Mouse (Mus musculus): Measurements from ENCODE around the gene Nfkb2. TPM values are rescaled to one million over a fixed set of nuclear protein-coding genes. Genes with fewer than 3 reads are reported as not detected.

Gene Nfkb2
- polyA plus RNA-seq, 1 experiment from 2014 or later, result 9.2 TPM

- peak overlapping the region; percentile 61 for H3K4me2 ChIP-seq (ENCODE audit: low read length)
- H3K27ac ChIP-seq (ENCODE audit: low read depth), result peak overlapping the region; percentile 90
- DNase-seq (ENCODE audit: low spot score) (no peak), ATAC-seq (replicated peaks; ENCODE audit: low FRiP score, low TSS enrichment, low read depth) (peak; percentile 17; the same call in 1 of the 2 replicates)
- peak overlapping the region; percentile 66 for H3K4me3 ChIP-seq (ENCODE audit: low read depth, low read length)
- H3K9ac ChIP-seq (ENCODE audit: low read length), result peak overlapping the region; percentile 76
- H3K36me3 ChIP-seq (ENCODE audit: control insufficient read depth, insufficient read depth, low read length), result peaks cover 2% of the 10 kb centered on the region; the same call in 1 of the 2 replicates
- no peaks in the 10 kb centered on the region for H3K9me3 ChIP-seq (ENCODE audit: control insufficient read depth, low read length)
- H3K4me1 ChIP-seq (replicated peaks; ENCODE audit: control insufficient read depth, insufficient read depth, low read length), result peaks cover 59% of the 10 kb centered on the region
- under 1% methylated on average over 35 of the region's 42 CpGs for WGBS
- peaks cover 45% of the 10 kb centered on the region for H3K27me3 ChIP-seq (replicated peaks; ENCODE audit: control insufficient read depth, insufficient read depth, low read length)
Measured at GRCm38 (mm10) chr19:46318031-46318471, 13.9 kb downstream of the Nfkb2 start.

DNA sequence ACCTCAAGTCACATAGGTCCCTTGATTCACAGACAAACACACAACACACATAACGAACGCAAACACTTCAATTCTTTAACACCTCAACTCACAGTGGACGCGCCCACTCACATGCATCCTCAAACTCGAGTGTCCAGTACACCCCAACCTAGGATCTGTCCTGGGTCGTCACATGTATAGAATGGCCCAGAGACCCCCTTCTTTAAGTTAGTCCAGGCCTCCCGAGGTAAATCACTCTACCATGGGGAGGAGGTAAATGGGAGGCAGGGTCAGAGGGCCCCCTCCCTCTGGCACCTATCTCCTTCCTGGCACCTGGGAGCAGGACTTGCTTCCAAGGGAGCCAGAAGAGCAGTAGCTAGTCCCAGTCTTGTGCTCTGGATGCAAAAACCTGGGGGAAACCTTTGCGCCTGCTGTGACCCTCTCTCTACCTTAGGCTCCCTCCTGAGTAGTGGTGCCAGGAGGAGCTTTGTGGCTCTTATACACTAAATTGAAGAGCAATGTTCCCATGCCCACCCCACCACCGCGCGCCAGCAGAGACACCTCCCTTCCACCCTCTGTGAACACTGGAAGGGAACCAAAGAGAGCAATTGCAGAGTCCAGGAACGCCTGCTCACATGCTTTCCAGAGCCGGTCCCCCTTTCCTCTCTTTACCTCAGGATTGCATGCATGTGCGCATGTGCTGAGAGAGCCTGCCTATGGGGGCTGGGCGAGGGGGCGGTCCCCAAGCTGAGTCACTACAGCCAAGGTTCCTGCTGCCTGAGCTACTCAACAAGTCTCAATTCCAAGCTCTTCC lies 14.7 kb downstream of the Nfkb2 start:
- Histone ChIP-seq H3K36me3 (ENCODE audit: control insufficient read depth, insufficient read depth, low read length) (no peaks in the 10 kb centered on the region), H3K27me3 (replicated peaks; ENCODE audit: control insufficient read depth, insufficient read depth, low read length) (peaks cover 52% of the 10 kb centered on the region), H3K4me1 (replicated peaks; ENCODE audit: control insufficient read depth, insufficient read depth, low read length) (peaks cover 59% of the 10 kb centered on the region), H3K4me2 (ENCODE audit: low read length) (peak overlapping the region; percentile 61), H3K9me3 (ENCODE audit: control insufficient read depth, low read length) (no peaks in the 10 kb centered on the region), H3K4me3 (ENCODE audit: low read depth, low read length) (peak overlapping the region; percentile 66), H3K9ac (ENCODE audit: low read length) (peak overlapping the region; percentile 16; the same call in 1 of the 2 replicates), H3K27ac (ENCODE audit: low read depth) (peak overlapping the region; percentile 90)
- WGBS, result 13% methylated on average over 16 of the region's 16 CpGs
- DNase-seq (ENCODE audit: low spot score) (peak; percentile 77), ATAC-seq (replicated peaks; ENCODE audit: low FRiP score, low TSS enrichment, low read depth) (no peak)

- H3K4me3 ChIP-seq (ENCODE audit: low read depth, low read length), result no peak overlapping the region
- ATAC-seq (replicated peaks; ENCODE audit: low FRiP score, low TSS enrichment, low read depth), result no peak
- H3K27me3 ChIP-seq (replicated peaks; ENCODE audit: control insufficient read depth, insufficient read depth, low read length), result peaks cover 59% of the 10 kb centered on the region
- no peak for DNase-seq (ENCODE audit: low spot score)
- H3K9ac ChIP-seq (ENCODE audit: low read length), result no peak overlapping the region
- no peak overlapping the region for H3K27ac ChIP-seq (ENCODE audit: low read depth)
- H3K36me3 ChIP-seq (ENCODE audit: control insufficient read depth, insufficient read depth, low read length), result no peaks in the 10 kb centered on the region
- no peak overlapping the region for H3K4me2 ChIP-seq (ENCODE audit: low read length)
- H3K4me1 ChIP-seq (replicated peaks; ENCODE audit: control insufficient read depth, insufficient read depth, low read length), result peaks cover 45% of the 10 kb centered on the region
- H3K9me3 ChIP-seq (ENCODE audit: control insufficient read depth, low read length), result no peaks in the 10 kb centered on the region
- WGBS, result 77% methylated on average over 8 of the region's 8 CpGs
Measured at GRCm38 (mm10) chr19:46320076-46320785, 16.1 kb downstream of the Nfkb2 start.

DNA sequence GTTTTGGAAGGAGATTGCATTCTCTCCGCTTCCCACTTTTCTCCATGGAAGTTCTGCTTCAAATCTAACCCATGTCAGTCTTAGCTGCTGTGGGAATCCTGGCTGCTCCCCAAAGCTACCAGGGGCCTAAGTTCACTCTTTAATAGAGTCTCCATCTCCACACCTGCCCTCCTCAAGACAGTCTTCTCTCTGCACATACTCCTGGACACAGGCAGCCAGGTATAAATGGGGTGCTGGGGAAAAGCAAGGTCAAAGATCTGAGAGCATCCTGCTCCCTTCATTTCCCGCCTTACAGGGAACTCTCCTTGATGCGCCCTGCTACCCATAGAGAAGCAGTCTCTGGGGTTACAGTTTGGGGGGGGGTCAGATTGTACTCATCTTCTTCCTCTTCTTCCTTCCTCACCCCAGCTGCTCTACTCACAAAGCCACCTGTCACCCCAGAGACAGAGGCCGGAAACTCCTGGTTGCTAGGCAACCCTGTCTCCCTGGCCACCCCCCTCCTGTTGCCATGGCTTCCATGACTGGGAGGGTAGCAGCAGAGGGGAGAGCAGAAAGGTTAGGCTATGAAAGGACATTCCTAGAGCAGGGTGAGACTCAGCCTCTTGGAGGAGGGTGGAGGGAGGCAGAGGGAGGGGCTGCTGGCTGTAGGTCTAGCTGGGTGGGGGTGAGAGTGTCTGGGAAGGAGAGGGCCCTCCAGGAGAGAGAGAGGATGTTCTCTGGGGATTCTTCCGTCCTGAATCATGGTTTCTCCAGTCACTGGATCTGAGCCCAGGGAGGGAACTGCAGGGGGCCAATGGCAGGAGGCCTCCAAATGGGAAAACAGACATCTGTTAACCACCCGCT lies 17.2 kb downstream of the Nfkb2 start:
- H3K4me3 ChIP-seq (ENCODE audit: low read depth, low read length), result no peak overlapping the region
- peak; percentile 70 for DNase-seq (ENCODE audit: low spot score)
- 0 out of 2 replicates have a peak overlapping the region, but pooled peaks have one; percentile 0 for H3K27ac ChIP-seq (ENCODE audit: low read depth)
- no peak overlapping the region for H3K4me2 ChIP-seq (ENCODE audit: low read length)
- peaks cover 68% of the 10 kb centered on the region for H3K27me3 ChIP-seq (replicated peaks; ENCODE audit: control insufficient read depth, insufficient read depth, low read length)
- H3K36me3 ChIP-seq (ENCODE audit: control insufficient read depth, insufficient read depth, low read length), result no peaks in the 10 kb centered on the region
- H3K4me1 ChIP-seq (replicated peaks; ENCODE audit: control insufficient read depth, insufficient read depth, low read length), result peaks cover 38% of the 10 kb centered on the region
- no peaks in the 10 kb centered on the region for H3K9me3 ChIP-seq (ENCODE audit: control insufficient read depth, low read length)
- peak; percentile 14; the same call in 1 of the 2 replicates for ATAC-seq (replicated peaks; ENCODE audit: low FRiP score, low TSS enrichment, low read depth)
- no peak overlapping the region for H3K9ac ChIP-seq (ENCODE audit: low read length)
- 26% methylated on average over 6 of the region's 6 CpGs for WGBS

GRCm38 (mm10) chr19:46322144-46322995 lies 18.2 kb downstream of the Nfkb2 start:
- Histone ChIP-seq H3K4me1 (replicated peaks; ENCODE audit: control insufficient read depth, insufficient read depth, low read length) (peaks cover 41% of the 10 kb centered on the region), H3K9ac (ENCODE audit: low read length) (no peak overlapping the region), H3K4me3 (ENCODE audit: low read depth, low read length) (no peak overlapping the region), H3K36me3 (ENCODE audit: control insufficient read depth, insufficient read depth, low read length) (no peaks in the 10 kb centered on the region), H3K27me3 (replicated peaks; ENCODE audit: control insufficient read depth, insufficient read depth, low read length) (peaks cover 64% of the 10 kb centered on the region), H3K9me3 (ENCODE audit: control insufficient read depth, low read length) (no peaks in the 10 kb centered on the region), H3K27ac (ENCODE audit: low read depth) (no peak overlapping the region), H3K4me2 (ENCODE audit: low read length) (no peak overlapping the region)
- WGBS, result 53% methylated on average over 11 of the region's 11 CpGs
- no peak for DNase-seq (ENCODE audit: low spot score)
- ATAC-seq (replicated peaks; ENCODE audit: low FRiP score, low TSS enrichment, low read depth), result no peak

DNA sequence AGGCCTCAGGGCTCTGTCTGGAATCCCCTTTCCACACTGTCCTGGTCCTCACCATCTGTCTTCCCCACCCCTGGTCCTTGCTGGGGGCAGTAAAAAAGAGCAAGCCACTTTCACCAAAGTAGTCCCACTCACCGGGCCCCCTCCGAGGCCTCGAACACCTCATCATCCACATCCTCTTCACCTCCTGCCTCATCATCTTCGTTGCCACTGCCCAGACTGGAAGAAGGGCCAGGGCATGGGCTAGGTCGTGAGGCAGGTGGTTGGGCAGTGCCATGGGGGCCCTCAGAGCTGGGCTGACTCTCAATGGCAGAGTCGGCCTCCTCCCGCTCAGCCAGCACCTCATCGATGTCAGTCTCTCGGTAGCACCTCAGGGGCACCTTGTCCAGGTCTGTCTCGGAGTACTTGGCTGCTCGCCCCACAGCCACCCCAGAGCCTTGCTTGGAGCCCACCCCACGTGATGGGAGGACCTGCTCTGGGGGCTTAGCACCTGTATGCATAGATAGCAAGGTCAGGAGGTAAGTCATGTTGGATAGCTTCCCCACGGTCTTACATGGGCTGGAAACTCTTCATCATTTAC lies 19.0 kb downstream of the Nfkb2 start:
- H3K9ac ChIP-seq (ENCODE audit: low read length), result no peak overlapping the region
- 71% methylated on average over 13 of the region's 13 CpGs for WGBS
- H3K4me1 ChIP-seq (replicated peaks; ENCODE audit: control insufficient read depth, insufficient read depth, low read length), result peaks cover 41% of the 10 kb centered on the region
- H3K4me2 ChIP-seq (ENCODE audit: low read length), result no peak overlapping the region
- DNase-seq (ENCODE audit: low spot score) (no peak), ATAC-seq (replicated peaks; ENCODE audit: low FRiP score, low TSS enrichment, low read depth) (no peak)
- no peaks in the 10 kb centered on the region for H3K9me3 ChIP-seq (ENCODE audit: control insufficient read depth, low read length)
- H3K27ac ChIP-seq (ENCODE audit: low read depth), result no peak overlapping the region
- H3K27me3 ChIP-seq (replicated peaks; ENCODE audit: control insufficient read depth, insufficient read depth, low read length), result peaks cover 58% of the 10 kb centered on the region
- H3K4me3 ChIP-seq (ENCODE audit: low read depth, low read length), result no peak overlapping the region
- no peaks in the 10 kb centered on the region for H3K36me3 ChIP-seq (ENCODE audit: control insufficient read depth, insufficient read depth, low read length)

GRCm38 (mm10) chr19:46323716-46324115 lies 19.6 kb downstream of the Nfkb2 start:
- Histone ChIP-seq H3K9ac (ENCODE audit: low read length) (no peak overlapping the region), H3K4me2 (ENCODE audit: low read length) (no peak overlapping the region), H3K9me3 (ENCODE audit: control insufficient read depth, low read length) (no peaks in the 10 kb centered on the region), H3K36me3 (ENCODE audit: control insufficient read depth, insufficient read depth, low read length) (no peaks in the 10 kb centered on the region), H3K27me3 (replicated peaks; ENCODE audit: control insufficient read depth, insufficient read depth, low read length) (peaks cover 53% of the 10 kb centered on the region), H3K27ac (ENCODE audit: low read depth) (no peak overlapping the region), H3K4me3 (ENCODE audit: low read depth, low read length) (no peak overlapping the region), H3K4me1 (replicated peaks; ENCODE audit: control insufficient read depth, insufficient read depth, low read length) (peaks cover 35% of the 10 kb centered on the region)
- WGBS, result 71% methylated on average over 5 of the region's 5 CpGs
- ATAC-seq (replicated peaks; ENCODE audit: low FRiP score, low TSS enrichment, low read depth) (no peak), DNase-seq (ENCODE audit: low spot score) (no peak)
